Mouse (Mus musculus) liver, embryonic 14.5 days (tissue): Measurements from ENCODE around the gene Nt5c2.

Source experiments
- CTCF ChIP-seq: IDR thresholded peaks from 2 replicates; pipeline ENCODE4 v1.5.1; 2016; ENCODE audit warnings: antibody characterized with exemption, low read depth, control low read depth
- EP300 ChIP-seq: IDR thresholded peaks from 2 replicates; pipeline ENCODE4 v1.6.1; 2016; ENCODE audit warnings: antibody characterized with exemption, low read depth

- TF ChIP-seq EP300 (no peak), CTCF (no peak)
Measured at GRCm38 (mm10) chr19:46913626-46914025, 101.3 kb downstream of the Nt5c2 start.
